Mouse (Mus musculus): Measurements from ENCODE around the gene Mrps14. TPM values are rescaled to one million over a fixed set of nuclear protein-coding genes. Genes with fewer than 3 reads are reported as not detected.

Mrps14 gene
- polyA plus RNA-seq, 1 experiment, result 32.8 TPM

DNA sequence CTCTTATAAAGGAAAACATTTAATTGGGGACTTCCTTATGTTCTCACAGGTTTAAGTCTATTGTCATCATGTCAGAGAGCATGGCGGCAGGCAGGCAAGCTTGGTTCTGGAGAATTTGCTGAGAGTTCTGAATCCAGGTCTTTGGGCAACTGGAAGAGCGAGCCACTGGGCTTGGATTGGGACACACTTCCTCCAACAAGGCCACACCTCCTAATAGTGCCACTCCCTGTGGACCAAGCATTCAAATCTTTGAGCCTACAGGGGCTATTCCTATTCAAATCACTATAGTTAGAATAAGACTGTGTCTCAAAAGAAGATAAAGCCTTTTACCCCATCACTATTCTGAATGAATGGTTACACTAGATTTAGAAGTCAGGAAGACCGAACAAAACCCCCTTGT lies 22.9 kb downstream of the Mrps14 start:
- H3K27ac ChIP-seq (ENCODE audit: control insufficient read depth, insufficient read depth, low read length), result no peak overlapping the region
- H3K27me3 ChIP-seq (ENCODE audit: control insufficient read depth, insufficient read depth, low read length), result no peaks in the 10 kb centered on the region
- no peaks in the 10 kb centered on the region for H3K4me1 ChIP-seq (replicated peaks; ENCODE audit: control insufficient read depth, insufficient read depth, low read length)
- peaks cover 5% of the 10 kb centered on the region; the same call in 1 of the 2 replicates for H3K36me3 ChIP-seq (ENCODE audit: control insufficient read depth, insufficient read depth, low read length)
- no peak for DNase-seq
- WGBS, result 98% methylated on average over 3 of the region's 3 CpGs
- TF ChIP-seq POLR2A (IDR thresholded peaks at IDR 0.05; ENCODE audit: control insufficient read depth, extremely low read depth, insufficient read depth, low read length, poor library complexity) (no peak), CTCF (IDR thresholded peaks at IDR 0.05; ENCODE audit: borderline replicate concordance, control insufficient read depth, extremely low read depth, insufficient read depth, low read length, poor library complexity) (no peak)
- H3K4me3 ChIP-seq (ENCODE audit: control insufficient read depth, insufficient read depth, low read length), result no peak overlapping the region

DNA sequence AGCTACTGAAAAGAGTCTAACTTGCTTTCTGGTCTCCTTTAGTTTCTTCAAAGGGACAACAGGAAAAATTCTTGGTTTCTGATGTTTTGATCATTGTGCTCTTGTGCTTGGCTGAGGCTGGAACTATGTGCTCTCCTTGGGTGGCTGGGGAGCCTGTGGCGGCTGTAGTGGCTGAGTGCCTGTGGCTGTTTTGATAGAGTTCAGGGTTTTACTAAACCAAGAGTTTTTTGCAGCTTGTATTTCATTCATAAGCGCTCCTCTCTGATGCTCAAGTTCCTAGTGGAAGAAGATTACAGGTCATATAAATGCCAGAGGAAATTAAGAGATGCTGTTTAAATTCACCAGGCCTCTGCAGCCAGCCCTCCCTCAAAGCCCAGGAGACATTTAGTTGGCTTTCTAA lies 29.1 kb downstream of the Mrps14 start:
- WGBS, result 95% methylated on average over 2 of the region's 2 CpGs
- no peaks in the 10 kb centered on the region for H3K27me3 ChIP-seq (ENCODE audit: control insufficient read depth, insufficient read depth, low read length)
- no peak for DNase-seq
- H3K4me1 ChIP-seq (replicated peaks; ENCODE audit: control insufficient read depth, insufficient read depth, low read length), result no peaks in the 10 kb centered on the region
- H3K4me3 ChIP-seq (ENCODE audit: control insufficient read depth, insufficient read depth, low read length), result no peak overlapping the region
- no peak overlapping the region for H3K27ac ChIP-seq (ENCODE audit: control insufficient read depth, insufficient read depth, low read length)
- H3K36me3 ChIP-seq (ENCODE audit: control insufficient read depth, insufficient read depth, low read length), result peaks cover 32% of the 10 kb centered on the region
- no peak for TF ChIP-seq POLR2A (IDR thresholded peaks at IDR 0.05; ENCODE audit: control insufficient read depth, extremely low read depth, insufficient read depth, low read length, poor library complexity)
- TF ChIP-seq CTCF (IDR thresholded peaks at IDR 0.05; ENCODE audit: borderline replicate concordance, control insufficient read depth, extremely low read depth, insufficient read depth, low read length, poor library complexity), result no peak

DNA sequence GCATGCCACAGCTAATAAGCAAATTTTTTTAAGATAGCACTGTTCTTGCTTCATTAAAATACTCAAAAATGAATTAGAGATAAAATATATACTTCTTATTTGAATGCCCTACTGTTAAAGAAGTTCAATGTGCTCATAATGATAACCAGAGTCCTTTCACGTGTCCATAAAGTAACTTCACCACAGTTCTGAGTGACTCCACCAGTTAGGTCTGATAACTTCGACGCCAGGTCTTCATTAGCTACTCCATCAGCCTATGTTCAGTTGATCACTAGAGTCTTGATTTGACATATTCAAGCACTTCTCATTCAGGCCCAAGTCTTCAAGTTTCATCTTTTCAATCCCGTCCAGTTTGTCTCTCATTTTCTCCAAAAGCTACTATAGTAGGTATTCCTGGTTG lies 32.2 kb downstream of the Mrps14 start:
- TF ChIP-seq POLR2A (IDR thresholded peaks at IDR 0.05; ENCODE audit: control insufficient read depth, extremely low read depth, insufficient read depth, low read length, poor library complexity) (no peak), CTCF (IDR thresholded peaks at IDR 0.05; ENCODE audit: borderline replicate concordance, control insufficient read depth, extremely low read depth, insufficient read depth, low read length, poor library complexity) (no peak)
- Histone ChIP-seq H3K36me3 (ENCODE audit: control insufficient read depth, insufficient read depth, low read length) (peaks cover 44% of the 10 kb centered on the region), H3K4me1 (replicated peaks; ENCODE audit: control insufficient read depth, insufficient read depth, low read length) (no peaks in the 10 kb centered on the region), H3K27me3 (ENCODE audit: control insufficient read depth, insufficient read depth, low read length) (no peaks in the 10 kb centered on the region), H3K27ac (ENCODE audit: control insufficient read depth, insufficient read depth, low read length) (no peak overlapping the region), H3K4me3 (ENCODE audit: control insufficient read depth, insufficient read depth, low read length) (no peak overlapping the region)
- no peak for DNase-seq
- 98% methylated on average over 4 of the region's 4 CpGs for WGBS

DNA sequence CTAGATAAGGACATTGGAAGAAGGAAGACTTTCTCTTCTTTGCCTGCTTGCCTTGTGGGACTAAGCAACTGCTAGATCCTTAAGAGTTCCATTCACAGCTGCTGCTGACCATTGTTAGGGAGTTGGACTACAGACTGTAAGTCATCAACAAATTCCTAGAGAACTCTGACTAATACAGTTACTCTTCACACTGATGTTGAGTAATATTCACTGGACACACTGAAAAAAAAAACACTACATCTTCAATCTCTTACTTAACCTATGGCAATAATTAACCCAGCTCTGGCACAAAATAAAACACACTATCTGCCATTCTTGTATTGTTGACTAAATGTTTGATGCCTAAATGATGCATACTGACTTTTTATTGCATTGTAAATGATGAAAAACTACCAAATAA lies 32.8 kb downstream of the Mrps14 start:
- peaks cover 44% of the 10 kb centered on the region for H3K36me3 ChIP-seq (ENCODE audit: control insufficient read depth, insufficient read depth, low read length)
- H3K4me1 ChIP-seq (replicated peaks; ENCODE audit: control insufficient read depth, insufficient read depth, low read length), result no peaks in the 10 kb centered on the region
- no peak overlapping the region for H3K27ac ChIP-seq (ENCODE audit: control insufficient read depth, insufficient read depth, low read length)
- no peak for DNase-seq
- TF ChIP-seq CTCF (IDR thresholded peaks at IDR 0.05; ENCODE audit: borderline replicate concordance, control insufficient read depth, extremely low read depth, insufficient read depth, low read length, poor library complexity), result no peak
- TF ChIP-seq POLR2A (IDR thresholded peaks at IDR 0.05; ENCODE audit: control insufficient read depth, extremely low read depth, insufficient read depth, low read length, poor library complexity), result no peak
- H3K4me3 ChIP-seq (ENCODE audit: control insufficient read depth, insufficient read depth, low read length), result no peak overlapping the region
- H3K27me3 ChIP-seq (ENCODE audit: control insufficient read depth, insufficient read depth, low read length), result no peaks in the 10 kb centered on the region

DNA sequence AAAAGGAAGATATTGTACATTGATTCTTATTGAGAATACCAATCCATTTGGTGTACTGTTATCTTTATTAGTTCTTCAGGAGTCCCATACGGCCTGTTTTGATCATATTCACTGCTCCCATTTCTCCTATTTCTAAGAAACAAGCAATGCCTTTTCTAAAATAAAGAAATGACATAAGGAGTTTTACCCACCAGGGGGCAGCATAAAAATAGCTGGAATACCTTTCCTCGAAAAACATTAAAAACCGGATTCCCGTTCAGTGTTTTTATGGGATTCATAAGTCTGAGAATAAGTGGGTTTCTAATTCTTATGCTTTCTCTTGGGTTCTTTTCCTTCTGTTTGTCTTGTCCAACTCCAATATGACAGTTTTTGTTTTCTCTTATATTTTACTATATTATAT lies 36.0 kb downstream of the Mrps14 start:
- Histone ChIP-seq H3K4me3 (ENCODE audit: control insufficient read depth, insufficient read depth, low read length) (no peak overlapping the region), H3K36me3 (ENCODE audit: control insufficient read depth, insufficient read depth, low read length) (peaks cover 28% of the 10 kb centered on the region), H3K4me1 (replicated peaks; ENCODE audit: control insufficient read depth, insufficient read depth, low read length) (no peaks in the 10 kb centered on the region), H3K27me3 (ENCODE audit: control insufficient read depth, insufficient read depth, low read length) (no peaks in the 10 kb centered on the region), H3K27ac (ENCODE audit: control insufficient read depth, insufficient read depth, low read length) (no peak overlapping the region)
- 79% methylated on average over 4 of the region's 4 CpGs for WGBS
- DNase-seq, result no peak
- TF ChIP-seq POLR2A (IDR thresholded peaks at IDR 0.05; ENCODE audit: control insufficient read depth, extremely low read depth, insufficient read depth, low read length, poor library complexity), result no peak
- no peak for TF ChIP-seq CTCF (IDR thresholded peaks at IDR 0.05; ENCODE audit: borderline replicate concordance, control insufficient read depth, extremely low read depth, insufficient read depth, low read length, poor library complexity)

DNA sequence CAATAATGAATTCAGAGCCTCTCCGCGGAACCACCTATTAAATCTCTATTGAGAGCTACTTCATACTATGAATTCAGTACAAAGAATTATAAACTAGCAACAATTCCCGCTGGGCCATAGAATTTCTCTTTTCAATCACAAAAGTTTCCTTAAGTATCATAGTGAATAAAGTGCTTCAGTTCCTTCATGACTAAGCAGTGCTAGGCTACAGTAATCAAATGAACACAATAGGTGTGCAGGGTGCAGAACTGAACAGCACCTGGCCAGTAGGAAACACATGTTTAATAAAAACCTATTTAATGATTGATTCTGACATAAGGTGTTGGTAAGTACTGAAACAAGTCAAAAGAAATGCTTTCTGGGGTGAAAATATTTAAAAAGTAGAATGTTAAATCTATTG lies 37.1 kb downstream of the Mrps14 start:
- Histone ChIP-seq H3K36me3 (ENCODE audit: control insufficient read depth, insufficient read depth, low read length) (peaks cover 34% of the 10 kb centered on the region), H3K4me3 (ENCODE audit: control insufficient read depth, insufficient read depth, low read length) (no peak overlapping the region), H3K27ac (ENCODE audit: control insufficient read depth, insufficient read depth, low read length) (no peak overlapping the region), H3K4me1 (replicated peaks; ENCODE audit: control insufficient read depth, insufficient read depth, low read length) (no peaks in the 10 kb centered on the region), H3K27me3 (ENCODE audit: control insufficient read depth, insufficient read depth, low read length) (no peaks in the 10 kb centered on the region)
- WGBS, result 98% methylated on average over 3 of the region's 3 CpGs
- TF ChIP-seq CTCF (IDR thresholded peaks at IDR 0.05; ENCODE audit: borderline replicate concordance, control insufficient read depth, extremely low read depth, insufficient read depth, low read length, poor library complexity), result no peak
- no peak for TF ChIP-seq POLR2A (IDR thresholded peaks at IDR 0.05; ENCODE audit: control insufficient read depth, extremely low read depth, insufficient read depth, low read length, poor library complexity)
- no peak for DNase-seq

DNA sequence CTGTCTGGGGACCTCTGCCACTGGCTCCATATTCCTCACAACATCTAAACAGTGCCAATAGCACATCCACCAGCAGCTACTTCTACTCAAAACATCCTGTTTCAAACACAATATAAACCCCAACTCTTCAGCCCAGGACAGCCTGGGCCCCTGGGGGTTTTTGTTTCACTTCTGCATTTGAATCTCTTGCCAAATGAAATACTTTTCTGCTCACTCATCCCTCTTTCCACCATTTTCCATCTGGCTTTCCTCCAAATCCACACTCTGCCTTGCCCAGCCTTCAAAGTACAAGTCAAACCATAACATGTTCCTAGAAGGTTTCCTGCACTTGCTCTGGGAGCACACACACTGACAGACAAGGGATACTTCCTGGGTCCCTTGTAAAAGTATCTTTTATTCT lies 38.9 kb downstream of the Mrps14 start:
- no peak for TF ChIP-seq CTCF (IDR thresholded peaks at IDR 0.05; ENCODE audit: borderline replicate concordance, control insufficient read depth, extremely low read depth, insufficient read depth, low read length, poor library complexity)
- no peak for TF ChIP-seq POLR2A (IDR thresholded peaks at IDR 0.05; ENCODE audit: control insufficient read depth, extremely low read depth, insufficient read depth, low read length, poor library complexity)

More for the DNA sequence above, 38.9 kb downstream of the Mrps14 start:
- Histone ChIP-seq H3K27me3 (ENCODE audit: control insufficient read depth, insufficient read depth, low read length) (no peaks in the 10 kb centered on the region), H3K4me3 (ENCODE audit: control insufficient read depth, insufficient read depth, low read length) (no peak overlapping the region), H3K4me1 (replicated peaks; ENCODE audit: control insufficient read depth, insufficient read depth, low read length) (no peaks in the 10 kb centered on the region), H3K27ac (ENCODE audit: control insufficient read depth, insufficient read depth, low read length) (no peak overlapping the region), H3K36me3 (ENCODE audit: control insufficient read depth, insufficient read depth, low read length) (peaks cover 49% of the 10 kb centered on the region)
- no peak for DNase-seq

Data from thymus, adult 2 months (tissue).